ENCODE assay signal across 8 mouse cellular contexts in genomic region chr3:97867221-97868023, GRCm38 (mm10). TPM values are rescaled to one million over a fixed set of nuclear protein-coding genes. Genes with fewer than 3 reads are reported as not detected.
DNase-seq lines count a peak whose midpoint lies in the region; ATAC-seq and TF ChIP-seq lines count a peak whose summit lies in the region.

No protein-coding gene starts in this region.

- TF ChIP-seq EP300 in lung, postnatal 0 days (IDR thresholded peaks at IDR 0.05) = no peak

- peak overlapping the region; percentile 41 for H3K4me3 ChIP-seq in lung, postnatal 0 days (ENCODE audit: low read depth, low read length)
- H3K4me3 ChIP-seq in embryonic facial prominence, embryonic 10.5 days = peak overlapping the region; percentile 64
- peak overlapping the region; percentile 82 for H3K4me3 ChIP-seq in heart, embryonic 13.5 days
- peak overlapping the region; percentile 52 for H3K4me3 ChIP-seq in midbrain, embryonic 14.5 days (replicated peaks; ENCODE audit: low read depth, low read length)

- H3K27me3 ChIP-seq in lung, postnatal 0 days (replicated peaks; ENCODE audit: insufficient read depth, low read length) = peaks cover 5% of the 10 kb centered on the region; the same call in 1 of the 2 replicates
- H3K27me3 ChIP-seq in embryonic facial prominence, embryonic 10.5 days (replicated peaks; ENCODE audit: low read depth, poor library complexity, severe bottlenecking) = peaks cover 55% of the 10 kb centered on the region
- H3K27me3 ChIP-seq in heart, embryonic 13.5 days (replicated peaks) = peaks cover 13% of the 10 kb centered on the region
- peaks cover 12% of the 10 kb centered on the region; the same call in 1 of the 2 replicates for H3K27me3 ChIP-seq in midbrain, embryonic 14.5 days (ENCODE audit: control insufficient read depth, insufficient read depth, low read length)

- peak overlapping the region; percentile 77 for H3K4me2 ChIP-seq in lung, postnatal 0 days (replicated peaks; ENCODE audit: low read depth, low read length)
- peak overlapping the region; percentile 88 for H3K4me2 ChIP-seq in heart, embryonic 13.5 days
- peak overlapping the region; percentile 94 for H3K4me2 ChIP-seq in midbrain, embryonic 14.5 days (ENCODE audit: low read length)

- H3K4me1 ChIP-seq in lung, postnatal 0 days (ENCODE audit: insufficient read depth, low read depth, low read length) = 0 out of 2 replicates have a peak, but pooled peaks cover 7% of the 10 kb centered on the region
- H3K4me1 ChIP-seq in embryonic facial prominence, embryonic 10.5 days = peaks cover 16% of the 10 kb centered on the region
- peaks cover 48% of the 10 kb centered on the region for H3K4me1 ChIP-seq in heart, embryonic 13.5 days
- H3K4me1 ChIP-seq in midbrain, embryonic 14.5 days (ENCODE audit: control insufficient read depth, insufficient read depth, low read length) = peaks cover 7% of the 10 kb centered on the region

- 2% methylated on average over 28 of the region's 28 CpGs for WGBS in lung, postnatal 0 days
- 2% methylated on average over 28 of the region's 28 CpGs for WGBS in embryonic facial prominence, embryonic 10.5 days
- WGBS in heart, embryonic 13.5 days = 1% methylated on average over 28 of the region's 28 CpGs
- WGBS in midbrain, embryonic 14.5 days = 2% methylated on average over 26 of the region's 28 CpGs

- H3K9me3 ChIP-seq in lung, postnatal 0 days (ENCODE audit: low read length) = no peaks in the 10 kb centered on the region
- no peaks in the 10 kb centered on the region for H3K9me3 ChIP-seq in embryonic facial prominence, embryonic 10.5 days
- H3K9me3 ChIP-seq in heart, embryonic 13.5 days = no peaks in the 10 kb centered on the region
- no peaks in the 10 kb centered on the region for H3K9me3 ChIP-seq in midbrain, embryonic 14.5 days (ENCODE audit: control insufficient read depth, low read length)

- no peak overlapping the region for H3K27ac ChIP-seq in lung, postnatal 0 days (ENCODE audit: low read length)
- no peak overlapping the region for H3K27ac ChIP-seq in embryonic facial prominence, embryonic 10.5 days (replicated peaks)
- peak overlapping the region; percentile 98 for H3K27ac ChIP-seq in heart, embryonic 13.5 days (replicated peaks)
- no peak overlapping the region for H3K27ac ChIP-seq in midbrain, embryonic 14.5 days (replicated peaks; ENCODE audit: low read depth, low read length)

- H3K36me3 ChIP-seq in lung, postnatal 0 days (ENCODE audit: insufficient read depth, low read length) = no peaks in the 10 kb centered on the region
- H3K36me3 ChIP-seq in embryonic facial prominence, embryonic 10.5 days (replicated peaks) = no peaks in the 10 kb centered on the region
- H3K36me3 ChIP-seq in heart, embryonic 13.5 days = no peaks in the 10 kb centered on the region
- no peaks in the 10 kb centered on the region for H3K36me3 ChIP-seq in midbrain, embryonic 14.5 days (ENCODE audit: control insufficient read depth, insufficient read depth, low read length)

- no peak overlapping the region; the same call in 1 of the 2 replicates for H3K9ac ChIP-seq in lung, postnatal 0 days (replicated peaks; ENCODE audit: low read depth)
- peak overlapping the region; percentile 96 for H3K9ac ChIP-seq in heart, embryonic 13.5 days
- peak overlapping the region; percentile 62 for H3K9ac ChIP-seq in midbrain, embryonic 14.5 days (replicated peaks; ENCODE audit: low read length)

- no peak for TF ChIP-seq CTCF in lung, postnatal 0 days (IDR thresholded peaks at IDR 0.05)

- DNase-seq in lung, postnatal 0 days (ENCODE audit: low spot score) = no peak
- DNase-seq in lung, postnatal 10 days = no peak
- peak; percentile 32 for DNase-seq in embryonic facial prominence, embryonic 10.5 days (ENCODE audit: low spot score)
- DNase-seq in kidney, postnatal 36 days = peak; percentile 17 to 39
- DNase-seq in midbrain, embryonic 14.5 days = peak; percentile 55
- DNase-seq in spleen, adult 18-20 months = no peak
- no peak for DNase-seq in cerebellum, postnatal 4 days (ENCODE audit: low spot score in 2 of 2)

- peak; percentile 19; the same call in 1 of the 2 replicates for ATAC-seq in lung, postnatal 0 days
- no peak for ATAC-seq in heart, embryonic 13.5 days (ENCODE audit: extremely low read depth, insufficient number of reproducible peaks, low FRiP score, low TSS enrichment)
- ATAC-seq in midbrain, embryonic 14.5 days (ENCODE audit: low FRiP score, low TSS enrichment) = peak; percentile 77

RNA-seq across cellular contexts. Expression of gene Pde4dip, which starts 21.1 kb away (rescaled TPM):
- polyA plus RNA-seq in lung, postnatal 0 days (2015; fragmentation: Nextera tagmentation; extraction: Ambion mirVana) = 7.1 and 8.5 TPM in 2 replicates
- 27.0 and 28.2 TPM in 2 replicates for polyA plus RNA-seq in embryonic facial prominence, embryonic 10.5 days (2016; fragmentation: Nextera tagmentation; extraction: Ambion mirVana)
- polyA plus RNA-seq in heart, embryonic 13.5 days (2015; fragmentation: Nextera tagmentation; extraction: Ambion mirVana) = 68.2 and 74.9 TPM in 2 replicates
- 63.3 and 76.3 TPM in 2 replicates for polyA plus RNA-seq in midbrain, embryonic 14.5 days (2014; fragmentation: Nextera tagmentation; extraction: Ambion mirVana)

RNA-seq across cellular contexts. Expression of gene Sec22b, which starts 33.6 kb away (rescaled TPM):
- polyA plus RNA-seq in lung, postnatal 0 days (2015; fragmentation: Nextera tagmentation; extraction: Ambion mirVana) = 87.9 and 88.7 TPM in 2 replicates
- polyA plus RNA-seq in embryonic facial prominence, embryonic 10.5 days (2016; fragmentation: Nextera tagmentation; extraction: Ambion mirVana) = 119 and 122 TPM in 2 replicates
- polyA plus RNA-seq in heart, embryonic 13.5 days (2015; fragmentation: Nextera tagmentation; extraction: Ambion mirVana) = 115 and 128 TPM in 2 replicates
- polyA plus RNA-seq in midbrain, embryonic 14.5 days (2014; fragmentation: Nextera tagmentation; extraction: Ambion mirVana) = 99.3 and 114 TPM in 2 replicates

Comparison
In these comparisons a context has a peak if more than half of its experiments do, and no peak if none do; other contexts are left out.
1. DNase-seq: peak in embryonic facial prominence, embryonic 10.5 days (single experiment), kidney, postnatal 36 days (2 of 2) and midbrain, embryonic 14.5 days (single experiment); none in lung, postnatal 0 days (single experiment), lung, postnatal 10 days (single experiment), spleen, adult 18-20 months (0 of 2) and cerebellum, postnatal 4 days (0 of 2).
2. Peak in every context shown above with its lines, with median percentiles within 50 percentile points of each other: H3K4me2 ChIP-seq and H3K4me3 ChIP-seq.